ENCODE assay signal across 10 mouse cellular contexts in genomic region chr10:108532916-108533315, GRCm38 (mm10).
"Had no signal": no experiment of that assay in that cellular context is flagged by ENCODE, and none has a peak within 500 bp of the region (broad histone marks: within the 10 kb centered on the region; RNA-seq: fewer than 3 reads in every experiment).

No protein-coding gene starts in this region.

- H3K27me3 ChIP-seq: limb, embryonic 15.5 days; midbrain, embryonic 15.5 days; neural tube, embryonic 12.5 days had no signal

- DNase-seq: kidney, adult 11 months; lung, adult 18-20 months; lung, postnatal 14 days; spleen, adult 18-20 months; thymus, adult 18-20 months; thymus, postnatal 14 days had no signal

- H3K4me1 ChIP-seq: limb, embryonic 15.5 days; neural tube, embryonic 12.5 days had no signal

- ATAC-seq: midbrain, embryonic 15.5 days had no signal

- H3K27ac ChIP-seq: limb, embryonic 15.5 days; liver, embryonic 14.5 days; midbrain, embryonic 15.5 days; neural tube, embryonic 12.5 days had no signal

- H3K4me2 ChIP-seq: limb, embryonic 15.5 days; midbrain, embryonic 15.5 days; neural tube, embryonic 12.5 days had no signal

- H3K36me3 ChIP-seq: limb, embryonic 15.5 days; midbrain, embryonic 15.5 days; neural tube, embryonic 12.5 days had no signal

- H3K9ac ChIP-seq: limb, embryonic 15.5 days; liver, embryonic 14.5 days; midbrain, embryonic 15.5 days; neural tube, embryonic 12.5 days had no signal

- H3K4me3 ChIP-seq: limb, embryonic 15.5 days; midbrain, embryonic 15.5 days; neural tube, embryonic 12.5 days had no signal

- H3K9me3 ChIP-seq: limb, embryonic 15.5 days; midbrain, embryonic 15.5 days; neural tube, embryonic 12.5 days had no signal
